Mouse (Mus musculus): ENCODE results near the gene Ears2. TPM values are rescaled to one million over a fixed set of nuclear protein-coding genes. Genes with fewer than 3 reads are reported as not detected.

Gene Ears2
- polyA plus RNA-seq, 1 experiment from 2014 or later = 18.6 TPM

DNA sequence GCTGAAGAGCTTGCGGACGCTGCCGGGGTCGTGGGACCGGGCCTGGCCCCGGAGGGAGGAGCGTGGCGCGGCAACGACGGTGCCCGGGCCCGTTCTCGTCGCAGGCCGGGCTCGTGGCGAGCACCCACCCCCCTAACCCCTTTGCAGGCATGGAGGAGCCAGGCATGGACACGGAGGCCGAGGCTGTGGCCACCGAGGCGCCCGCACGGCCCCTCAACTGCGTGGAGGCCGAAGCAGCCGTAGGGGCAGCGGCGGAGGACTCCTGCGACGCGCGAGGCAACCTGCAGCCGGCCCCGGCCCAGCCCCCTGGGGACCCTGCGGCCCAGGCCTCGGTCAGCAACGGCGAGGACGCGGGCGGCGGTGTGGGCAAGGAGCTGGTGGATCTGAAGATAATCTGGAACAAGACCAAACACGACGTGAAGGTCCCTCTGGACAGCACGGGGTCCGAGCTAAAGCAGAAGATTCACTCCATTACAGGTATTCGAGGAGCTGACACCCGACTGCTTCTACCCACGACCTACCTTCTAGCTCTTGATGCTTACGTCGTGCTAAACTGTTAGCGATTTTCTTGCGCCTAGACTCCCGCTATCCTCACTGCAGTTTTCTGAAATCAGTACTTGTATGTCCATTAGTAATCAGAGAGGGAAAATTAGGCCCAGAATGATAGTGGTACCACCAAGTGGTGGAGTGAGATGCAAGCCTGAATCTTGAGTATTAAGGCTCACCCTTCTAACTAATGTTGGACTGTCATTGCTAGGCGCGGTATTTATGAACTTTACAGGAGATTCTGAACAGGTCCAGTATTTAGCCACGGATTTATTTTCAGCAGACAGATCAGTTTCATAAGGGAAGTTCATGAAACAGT, 686 bp upstream of the Ears2 start:
- Histone ChIP-seq H3K4me3 (replicated peaks) (peak overlapping the region; percentile 74), H3K36me3 (peaks cover 43% of the 10 kb centered on the region), H3K4me2 (peak overlapping the region; percentile 70), H3K27ac (peak overlapping the region; percentile 98), H3K27me3 (no peaks in the 10 kb centered on the region), H3K4me1 (peaks cover 33% of the 10 kb centered on the region), H3K9ac (peak overlapping the region; percentile 92), H3K9me3 (replicated peaks) (no peaks in the 10 kb centered on the region)
- WGBS = under 1% methylated on average over 58 of the region's 58 CpGs
- ATAC-seq (replicated peaks; ENCODE audit: low FRiP score) = peak; percentile 13

DNA sequence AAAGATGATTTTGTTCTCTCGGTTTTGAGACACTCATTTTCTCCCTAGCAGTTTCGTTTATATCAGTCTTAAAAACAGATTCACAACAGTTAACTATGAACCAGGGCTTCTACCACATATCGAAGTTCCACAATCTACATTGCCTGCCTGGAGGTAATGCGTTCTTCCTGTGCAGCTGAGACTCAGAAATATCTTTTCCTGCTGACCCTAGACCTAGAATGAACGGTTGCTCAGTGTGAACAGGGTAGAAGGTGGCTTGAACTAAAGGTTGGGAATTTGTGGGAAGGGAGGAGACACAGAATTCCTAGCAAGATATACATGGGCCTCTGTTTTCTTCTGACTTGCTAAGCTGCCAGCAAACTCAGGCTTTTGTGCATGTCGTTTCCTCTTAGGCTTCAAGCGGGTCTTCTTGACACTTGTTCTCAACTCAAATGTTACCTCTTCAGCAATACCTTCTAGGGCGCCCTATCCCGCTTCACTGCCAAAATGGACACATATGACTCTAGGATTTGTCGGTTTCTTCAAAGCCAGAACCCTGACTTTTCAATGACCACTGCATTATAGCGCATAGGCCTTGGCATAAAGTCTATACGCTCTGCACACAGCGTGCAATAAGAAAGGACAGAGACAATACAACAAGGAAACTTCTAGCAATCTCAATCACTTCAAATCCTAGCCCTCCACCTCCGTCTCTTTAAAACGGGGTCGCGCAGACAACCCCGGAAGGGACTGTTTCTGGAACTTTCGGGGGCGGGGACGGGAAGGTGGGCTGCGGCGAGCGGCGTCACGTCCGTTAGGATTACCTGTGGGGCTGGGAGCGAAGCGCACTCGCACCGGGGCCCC, 740 bp downstream of the Ears2 start:
- peaks cover 43% of the 10 kb centered on the region for H3K36me3 ChIP-seq
- no peaks in the 10 kb centered on the region for H3K9me3 ChIP-seq (replicated peaks)
- 16% methylated on average over 31 of the region's 31 CpGs for WGBS
- H3K27ac ChIP-seq = peak overlapping the region; percentile 98
- peaks cover 33% of the 10 kb centered on the region for H3K4me1 ChIP-seq
- H3K27me3 ChIP-seq = no peaks in the 10 kb centered on the region
- no peak; the same call in 1 of the 2 replicates for ATAC-seq (replicated peaks; ENCODE audit: low FRiP score)
- H3K9ac ChIP-seq = peak overlapping the region; percentile 92
- peak overlapping the region; percentile 74 for H3K4me3 ChIP-seq (replicated peaks)
- H3K4me2 ChIP-seq = peak overlapping the region; percentile 70

DNA sequence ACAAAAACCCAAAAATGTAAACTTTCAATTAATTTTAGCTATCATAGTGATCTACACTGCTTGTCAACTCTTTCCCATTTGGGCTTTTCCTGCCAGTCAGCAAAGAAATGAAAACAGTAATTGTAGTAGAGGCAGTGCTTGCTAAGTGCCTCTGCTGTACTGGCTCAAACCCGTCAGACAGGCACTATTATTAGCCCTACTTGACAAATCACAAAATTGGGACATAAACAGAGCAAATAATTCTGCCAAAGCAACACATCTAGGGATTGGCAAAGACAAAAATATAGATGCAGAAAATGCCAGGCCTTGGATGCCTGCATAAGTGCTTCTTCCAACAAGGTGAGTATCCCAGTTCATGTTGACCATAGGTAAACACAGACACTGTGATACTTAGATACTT, 1.4 kb downstream of the Ears2 start:
- Histone ChIP-seq H3K27me3 (no peaks in the 10 kb centered on the region), H3K4me1 (peaks cover 33% of the 10 kb centered on the region), H3K36me3 (peaks cover 38% of the 10 kb centered on the region), H3K9me3 (replicated peaks) (no peaks in the 10 kb centered on the region), H3K4me2 (peak overlapping the region; percentile 70), H3K9ac (no peak overlapping the region), H3K4me3 (replicated peaks) (peak overlapping the region; percentile 74), H3K27ac (0 out of 2 replicates have a peak overlapping the region, but pooled peaks have one; percentile 98)
- 67% methylated on average over 1 of the region's 1 CpGs for WGBS
- no peak for ATAC-seq (replicated peaks; ENCODE audit: low FRiP score)

DNA sequence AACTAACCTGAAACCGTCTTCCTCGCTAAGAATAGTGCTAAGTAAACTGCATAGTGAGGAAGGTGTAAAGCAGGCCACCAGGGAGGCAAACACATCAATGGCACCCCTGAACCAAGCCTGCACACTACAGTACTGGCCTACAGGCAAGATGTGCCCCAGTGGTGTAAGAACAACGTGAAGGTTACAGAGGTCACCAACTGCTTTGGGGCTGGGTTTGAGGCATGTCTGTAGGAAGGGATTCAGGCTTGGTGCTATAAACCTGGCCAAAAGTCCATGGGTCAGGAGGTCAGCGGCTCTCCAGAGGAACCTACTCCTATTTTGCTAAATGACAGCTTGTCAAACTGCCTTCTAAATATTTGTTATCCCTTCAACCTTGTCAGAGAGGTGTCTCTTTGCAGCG, 10.4 kb downstream of the Ears2 start:
- 74% methylated on average over 5 of the region's 5 CpGs for WGBS
- Histone ChIP-seq H3K9me3 (replicated peaks) (no peaks in the 10 kb centered on the region), H3K27me3 (no peaks in the 10 kb centered on the region), H3K4me2 (no peak overlapping the region), H3K4me3 (replicated peaks) (no peak overlapping the region), H3K9ac (no peak overlapping the region), H3K36me3 (peaks cover 72% of the 10 kb centered on the region), H3K4me1 (no peaks in the 10 kb centered on the region), H3K27ac (no peak overlapping the region)
- no peak for ATAC-seq (replicated peaks; ENCODE audit: low FRiP score)

DNA sequence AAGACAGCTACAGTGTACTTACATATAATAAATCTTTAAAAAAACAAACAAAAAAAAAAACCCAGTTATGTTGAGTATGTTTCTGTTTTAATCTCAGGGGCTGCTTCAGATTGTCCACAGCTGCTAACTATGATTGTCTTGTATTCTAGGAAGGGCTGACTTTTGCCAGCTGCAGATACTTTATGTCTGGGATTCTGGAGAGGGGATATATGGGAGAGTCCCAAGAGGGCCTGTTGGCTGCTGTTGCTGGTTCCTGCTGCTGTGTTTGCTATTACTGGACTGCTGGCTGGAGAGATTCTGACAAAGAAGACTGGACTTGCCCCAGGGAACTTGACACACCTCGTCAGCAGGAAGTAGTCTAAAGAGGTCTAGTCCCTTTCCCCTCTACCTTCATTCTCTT, 16.2 kb downstream of the Ears2 start:
- Histone ChIP-seq H3K4me1 (no peaks in the 10 kb centered on the region), H3K27me3 (no peaks in the 10 kb centered on the region), H3K4me3 (replicated peaks) (no peak overlapping the region), H3K36me3 (peaks cover 78% of the 10 kb centered on the region), H3K9ac (no peak overlapping the region), H3K4me2 (no peak overlapping the region), H3K9me3 (replicated peaks) (no peaks in the 10 kb centered on the region), H3K27ac (0 out of 2 replicates have a peak overlapping the region, but pooled peaks have one; percentile 18)
- ATAC-seq (replicated peaks; ENCODE audit: low FRiP score) = 0 out of 2 replicates have a peak, but pooled peaks have one; percentile 6
- WGBS = 71% methylated on average over 1 of the region's 1 CpGs

DNA sequence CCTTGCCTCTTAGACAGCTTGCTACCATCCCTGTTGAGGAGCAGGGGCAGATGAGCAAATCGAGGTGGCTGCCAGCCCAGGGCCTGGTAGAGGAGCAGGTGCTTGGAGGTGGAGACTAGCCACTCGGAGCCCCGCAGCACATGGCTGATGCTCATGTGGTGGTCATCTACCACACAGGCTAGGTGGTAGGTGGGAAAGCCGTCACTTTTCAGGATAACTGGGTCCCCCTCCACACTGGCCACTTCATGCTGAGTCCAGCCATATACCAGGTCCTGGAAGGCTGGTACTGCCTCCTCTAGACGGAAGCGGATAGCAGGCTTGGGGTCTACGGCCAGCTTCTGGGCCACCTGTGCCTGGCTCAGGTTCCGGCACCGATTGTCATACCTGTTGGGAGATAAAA, 18.9 kb downstream of the Ears2 start:
- no peak for ATAC-seq (replicated peaks; ENCODE audit: low FRiP score)

DNA sequence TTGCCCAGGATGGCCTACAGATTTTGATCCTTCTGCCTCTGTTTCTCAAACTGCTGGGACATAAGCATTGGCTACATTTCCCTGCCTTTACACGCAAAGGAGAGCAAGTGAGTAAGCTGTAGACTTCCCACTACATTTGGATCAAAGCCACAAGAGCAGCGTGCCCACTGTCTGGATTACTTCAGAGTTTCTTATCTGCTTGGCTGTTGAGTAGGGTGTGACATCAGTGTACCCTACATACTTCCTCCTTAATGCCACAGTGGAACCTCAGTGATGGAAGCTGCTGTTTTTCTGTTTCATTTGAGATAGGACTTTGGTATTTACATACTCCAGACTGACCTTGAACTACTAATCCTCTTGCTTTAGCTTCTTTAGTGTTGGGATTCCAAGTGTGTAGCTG, 20.2 kb downstream of the Ears2 start:
- no peaks in the 10 kb centered on the region for H3K4me1 ChIP-seq
- no peak overlapping the region for H3K9ac ChIP-seq
- no peak overlapping the region for H3K27ac ChIP-seq
- H3K4me3 ChIP-seq (replicated peaks) = no peak overlapping the region
- no peaks in the 10 kb centered on the region for H3K9me3 ChIP-seq (replicated peaks)
- no peak overlapping the region for H3K4me2 ChIP-seq
- peaks cover 69% of the 10 kb centered on the region for H3K36me3 ChIP-seq
- H3K27me3 ChIP-seq = no peaks in the 10 kb centered on the region
- 90% methylated on average over 2 of the region's 2 CpGs for WGBS
- ATAC-seq (replicated peaks; ENCODE audit: low FRiP score) = no peak

More for the DNA sequence above, 18.9 kb downstream of the Ears2 start:
- H3K9me3 ChIP-seq (replicated peaks) = no peaks in the 10 kb centered on the region
- no peak overlapping the region for H3K4me2 ChIP-seq
- no peak overlapping the region for H3K4me3 ChIP-seq (replicated peaks)
- no peak overlapping the region for H3K27ac ChIP-seq
- no peaks in the 10 kb centered on the region for H3K4me1 ChIP-seq
- H3K36me3 ChIP-seq = peaks cover 64% of the 10 kb centered on the region
- H3K27me3 ChIP-seq = no peaks in the 10 kb centered on the region
- H3K9ac ChIP-seq = no peak overlapping the region
- WGBS = 96% methylated on average over 9 of the region's 9 CpGs

DNA sequence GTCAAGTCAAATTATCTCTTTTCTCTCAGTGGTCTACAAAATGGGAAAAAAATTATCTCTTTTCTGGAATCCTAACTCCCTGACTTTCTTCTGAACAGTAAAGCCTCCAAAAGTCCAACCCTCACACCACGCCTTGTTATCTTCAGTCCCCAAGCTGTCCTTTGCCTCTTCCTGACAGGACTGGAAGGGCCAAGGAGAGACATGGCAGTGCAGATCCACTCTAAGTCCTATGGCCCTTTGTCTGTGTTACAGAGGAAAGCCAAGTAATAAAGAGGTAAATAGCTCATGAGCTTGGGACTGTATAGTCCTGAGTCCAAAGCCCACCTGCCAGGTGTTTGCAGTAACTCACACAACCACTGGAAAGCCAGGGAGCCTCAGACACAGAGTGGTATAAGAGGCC, 21.4 kb downstream of the Ears2 start:
- H3K4me3 ChIP-seq (replicated peaks) = no peak overlapping the region
- H3K27ac ChIP-seq = peak overlapping the region; percentile 52; the same call in 1 of the 2 replicates
- H3K4me2 ChIP-seq = no peak overlapping the region
- H3K36me3 ChIP-seq = peaks cover 70% of the 10 kb centered on the region
- no peaks in the 10 kb centered on the region for H3K9me3 ChIP-seq (replicated peaks)
- H3K27me3 ChIP-seq = no peaks in the 10 kb centered on the region
- H3K4me1 ChIP-seq = no peaks in the 10 kb centered on the region
- ATAC-seq (replicated peaks; ENCODE audit: low FRiP score) = no peak
- H3K9ac ChIP-seq = no peak overlapping the region
- 86% methylated on average over 1 of the region's 1 CpGs for WGBS

DNA sequence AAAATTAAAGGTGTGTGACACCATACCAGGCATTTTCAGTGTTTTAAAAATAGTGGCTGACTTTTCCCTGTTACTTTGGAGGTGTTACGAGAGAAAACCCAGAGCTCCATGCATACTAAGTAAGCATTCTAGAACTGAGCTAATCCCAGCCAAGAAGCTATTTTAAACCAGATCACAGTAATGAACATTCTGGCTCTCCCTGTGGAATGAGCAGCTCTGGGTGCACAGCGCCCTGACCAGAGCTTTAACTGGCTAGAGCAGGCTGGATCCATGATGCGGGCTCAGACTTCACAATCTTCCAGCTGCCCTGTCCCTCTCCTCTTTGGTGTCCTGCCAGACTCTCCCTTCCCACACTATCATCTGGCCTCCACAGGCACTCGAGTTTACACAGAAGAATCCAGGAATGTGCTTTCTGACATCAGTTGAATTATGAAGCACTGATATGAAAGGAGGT, 21.9 kb downstream of the Ears2 start:
- Histone ChIP-seq H3K27ac (no peak overlapping the region), H3K4me1 (no peaks in the 10 kb centered on the region), H3K27me3 (no peaks in the 10 kb centered on the region), H3K9ac (no peak overlapping the region), H3K9me3 (replicated peaks) (no peaks in the 10 kb centered on the region), H3K4me2 (no peak overlapping the region), H3K4me3 (replicated peaks) (no peak overlapping the region), H3K36me3 (peaks cover 70% of the 10 kb centered on the region)
- WGBS = 82% methylated on average over 4 of the region's 4 CpGs
- no peak for ATAC-seq (replicated peaks; ENCODE audit: low FRiP score)

DNA sequence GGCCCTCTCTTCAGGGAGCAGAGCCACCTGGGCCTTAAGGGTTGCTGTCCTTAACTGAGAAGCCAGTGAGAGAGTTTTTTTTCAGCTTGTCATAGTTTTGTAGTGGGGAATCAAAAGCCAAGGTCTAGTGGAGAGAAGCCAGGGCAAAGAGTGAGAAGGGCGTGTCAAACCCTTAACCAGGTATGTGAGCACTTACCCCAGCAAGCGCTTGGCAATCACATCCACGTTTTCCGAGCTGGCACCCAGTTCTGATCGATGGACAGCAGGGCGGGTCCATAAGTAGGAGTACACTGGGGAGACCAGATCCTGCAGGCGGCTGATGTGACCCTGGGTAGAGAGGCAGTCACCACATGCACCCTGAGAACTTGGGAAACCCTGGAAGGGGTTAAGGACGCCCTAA, 23.0 kb downstream of the Ears2 start:
- Histone ChIP-seq H3K4me2 (no peak overlapping the region), H3K27me3 (no peaks in the 10 kb centered on the region), H3K36me3 (peaks cover 73% of the 10 kb centered on the region), H3K4me3 (replicated peaks) (no peak overlapping the region), H3K27ac (no peak overlapping the region), H3K4me1 (no peaks in the 10 kb centered on the region), H3K9ac (no peak overlapping the region), H3K9me3 (replicated peaks) (no peaks in the 10 kb centered on the region)
- ATAC-seq (replicated peaks; ENCODE audit: low FRiP score) = no peak
- 88% methylated on average over 8 of the region's 8 CpGs for WGBS

DNA sequence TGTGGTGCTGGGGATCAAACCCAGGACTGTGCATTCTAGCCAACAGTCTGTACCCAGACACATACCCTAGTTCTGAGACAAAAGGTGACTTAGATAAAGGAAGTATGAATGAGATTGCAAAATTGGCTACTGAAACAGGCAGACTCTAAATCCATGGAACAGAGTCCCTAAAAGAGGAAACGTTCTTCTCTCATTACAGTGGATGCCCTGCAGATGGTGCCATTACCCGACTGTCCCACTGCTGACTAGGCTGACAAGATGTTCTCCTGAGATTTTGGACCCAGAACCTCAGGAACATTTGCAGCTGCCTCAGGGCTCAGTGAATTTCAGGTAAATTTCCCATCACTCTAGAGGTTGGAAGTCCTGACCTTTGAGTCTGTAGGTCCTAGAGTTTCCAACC, 32.7 kb downstream of the Ears2 start:
- H3K4me1 ChIP-seq = no peaks in the 10 kb centered on the region
- no peak overlapping the region for H3K4me3 ChIP-seq (replicated peaks)
- no peak overlapping the region for H3K27ac ChIP-seq
- no peaks in the 10 kb centered on the region for H3K27me3 ChIP-seq
- no peak for ATAC-seq (replicated peaks; ENCODE audit: low FRiP score)
- H3K36me3 ChIP-seq = peaks cover 22% of the 10 kb centered on the region
- H3K4me2 ChIP-seq = no peak overlapping the region
- 35% methylated on average over 2 of the region's 2 CpGs for WGBS
- H3K9me3 ChIP-seq (replicated peaks) = no peaks in the 10 kb centered on the region
- H3K9ac ChIP-seq = no peak overlapping the region

DNA sequence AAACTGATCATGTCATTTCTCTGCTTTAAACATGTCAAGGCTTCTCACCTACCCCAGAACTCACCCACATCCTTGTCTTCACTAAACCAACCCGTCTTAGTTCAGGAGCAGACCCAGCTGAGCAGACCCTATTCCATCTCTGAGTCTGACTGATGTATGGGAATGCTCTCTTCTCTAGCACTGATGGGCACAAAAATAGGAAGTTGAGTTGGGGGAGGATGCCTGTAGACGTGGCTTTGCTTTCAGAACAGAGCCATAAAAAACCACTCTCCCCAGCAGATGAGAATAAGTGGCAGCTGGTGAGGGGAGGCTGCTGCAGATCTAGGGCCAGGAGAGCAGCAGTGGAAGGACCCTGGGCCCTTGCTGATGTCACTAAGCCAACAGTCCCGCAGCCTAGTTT, 33.7 kb downstream of the Ears2 start:
- no peak for ATAC-seq (replicated peaks; ENCODE audit: low FRiP score)
- H3K9me3 ChIP-seq (replicated peaks) = no peaks in the 10 kb centered on the region
- no peak overlapping the region for H3K4me3 ChIP-seq (replicated peaks)
- WGBS = 46% methylated on average over 3 of the region's 3 CpGs
- H3K27ac ChIP-seq = no peak overlapping the region
- H3K4me2 ChIP-seq = no peak overlapping the region
- no peak overlapping the region for H3K9ac ChIP-seq
- peaks cover 12% of the 10 kb centered on the region for H3K36me3 ChIP-seq
- H3K4me1 ChIP-seq = no peaks in the 10 kb centered on the region
- H3K27me3 ChIP-seq = no peaks in the 10 kb centered on the region

All from kidney, embryonic 15.5 days (tissue).